Mouse (Mus musculus) liver, embryonic 15.5 days (tissue): ENCODE measurements around the gene Stx18. TPM values are rescaled to one million over a fixed set of nuclear protein-coding genes. Genes with fewer than 3 reads are reported as not detected.

Experiments used
- ATAC-seq: fragments of 200-750 bp; cut with Nextera tagmentation; 2 replicates; pipeline ENCODE4 v1.8.0; 2017; ENCODE audit warnings: moderate number of reproducible peaks, mild to moderate bottlenecking, moderate library complexity; ENCODE audit not compliant: insufficient read depth
- H3K27ac ChIP-seq: fragments of 300-500 bp; sonication (generic); replicated peaks from 2 replicates; pipeline ENCODE4 v1.5.1; 2015; ENCODE audit warnings: mild to moderate bottlenecking, inconsistent platforms
- H3K27me3 ChIP-seq: fragments of 300-500 bp; sonication (generic); 2 replicates; pipeline ENCODE4 v1.6.1; 2015; ENCODE audit warnings: mild to moderate bottlenecking, inconsistent platforms
- H3K36me3 ChIP-seq: fragments of 300-500 bp; sonication (generic); replicated peaks from 2 replicates; pipeline ENCODE4 v1.6.1; 2015; ENCODE audit warnings: moderate library complexity, mild to moderate bottlenecking, inconsistent platforms
- H3K4me1 ChIP-seq: fragments of 300-500 bp; sonication (generic); replicated peaks from 2 replicates; pipeline ENCODE4 v1.6.1; 2015; ENCODE audit warnings: inconsistent platforms
- H3K4me2 ChIP-seq: fragments of 300-500 bp; sonication (generic); 2 replicates; pipeline ENCODE4 v1.6.1; 2015; ENCODE audit warnings: moderate library complexity, mild to moderate bottlenecking, inconsistent platforms
- H3K4me3 ChIP-seq: fragments of 300-500 bp; sonication (generic); replicated peaks from 2 replicates; pipeline ENCODE4 v1.5.1; 2015; ENCODE audit warnings: mild to moderate bottlenecking, inconsistent platforms
- H3K9ac ChIP-seq: fragments of 300-500 bp; sonication (generic); 2 replicates; pipeline ENCODE4 v1.6.1; 2015; ENCODE audit warnings: moderate library complexity, mild to moderate bottlenecking, inconsistent platforms
- H3K9me3 ChIP-seq: fragments of 300-500 bp; sonication (generic); replicated peaks from 2 replicates; pipeline ENCODE4 v1.6.1; 2016; ENCODE audit warnings: inconsistent platforms
- WGBS: fragments of 180-500 bp; shearing (Covaris S2); methylation state at CpG from one replicate; pipeline ENCODE4 v1.1.7; 2015; ENCODE audit warnings: mixed read lengths; ENCODE audit not compliant: insufficient replicate concordance; 5-methylcytosine and 5-hydroxymethylcytosine counted together
- polyA plus RNA-seq: library from polyadenylated mRNA; unstranded; fragments of >200 nt; fragmentation: Nextera tagmentation; extraction: Ambion mirVana; gene quantifications from 2 replicates; pipeline ENCODE4 v1.2.1, GENCODE M21; 2015

Gene Stx18
- polyA plus RNA-seq, 1 experiment from 2014 or later, result 12.5 TPM

DNA sequence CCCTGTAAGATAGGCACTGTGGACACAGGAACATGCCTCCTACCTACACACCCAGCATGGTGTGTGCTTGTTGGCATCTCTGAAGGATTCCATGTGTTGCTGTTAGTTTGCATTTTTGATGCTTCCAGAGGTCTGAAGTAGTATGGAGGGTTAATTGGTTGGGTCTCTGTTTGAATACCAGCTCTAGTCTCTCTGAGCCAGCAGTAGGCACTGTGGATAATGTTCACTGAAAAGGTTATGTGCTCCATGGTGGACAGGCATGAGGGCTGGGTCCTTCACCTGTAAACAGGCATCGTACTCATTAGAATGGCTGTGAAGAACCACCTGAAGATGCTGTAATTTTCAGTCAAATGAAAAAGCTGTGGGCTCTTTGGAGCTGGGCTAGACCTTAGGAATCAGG, 41.9 kb downstream of the Stx18 start:
- Histone ChIP-seq H3K4me2 (no peak overlapping the region), H3K9me3 (no peaks in the 10 kb centered on the region), H3K27ac (no peak overlapping the region), H3K27me3 (no peaks in the 10 kb centered on the region), H3K9ac (no peak overlapping the region), H3K4me1 (no peaks in the 10 kb centered on the region), H3K4me3 (no peak overlapping the region), H3K36me3 (no peaks in the 10 kb centered on the region)
- WGBS, result 67% methylated on average over 1 of the region's 1 CpGs
- no peak for ATAC-seq

- WGBS, result 70% methylated on average over 3 of the region's 3 CpGs
- no peak overlapping the region for H3K4me3 ChIP-seq
- no peak for ATAC-seq
These were observed 44.0 kb downstream of the Stx18 start for GRCm38 (mm10) chr5:38082589-38082988.

GRCm38 (mm10) chr5:38083362-38083761, 44.8 kb downstream of the Stx18 start:
- H3K9me3 ChIP-seq, result no peaks in the 10 kb centered on the region
- H3K36me3 ChIP-seq, result no peaks in the 10 kb centered on the region
- 69% methylated on average over 5 of the region's 5 CpGs for WGBS
- no peak overlapping the region for H3K4me2 ChIP-seq
- no peak overlapping the region for H3K4me3 ChIP-seq
- no peaks in the 10 kb centered on the region for H3K4me1 ChIP-seq
- no peaks in the 10 kb centered on the region for H3K27me3 ChIP-seq
- ATAC-seq, result no peak
- H3K9ac ChIP-seq, result no peak overlapping the region
- no peak overlapping the region for H3K27ac ChIP-seq

More at GRCm38 (mm10) chr5:38082589-38082988, 44.0 kb downstream of the Stx18 start:
- Histone ChIP-seq H3K36me3 (no peaks in the 10 kb centered on the region), H3K27ac (no peak overlapping the region), H3K4me2 (no peak overlapping the region), H3K9me3 (no peaks in the 10 kb centered on the region), H3K4me1 (no peaks in the 10 kb centered on the region), H3K9ac (no peak overlapping the region), H3K27me3 (no peaks in the 10 kb centered on the region)

DNA sequence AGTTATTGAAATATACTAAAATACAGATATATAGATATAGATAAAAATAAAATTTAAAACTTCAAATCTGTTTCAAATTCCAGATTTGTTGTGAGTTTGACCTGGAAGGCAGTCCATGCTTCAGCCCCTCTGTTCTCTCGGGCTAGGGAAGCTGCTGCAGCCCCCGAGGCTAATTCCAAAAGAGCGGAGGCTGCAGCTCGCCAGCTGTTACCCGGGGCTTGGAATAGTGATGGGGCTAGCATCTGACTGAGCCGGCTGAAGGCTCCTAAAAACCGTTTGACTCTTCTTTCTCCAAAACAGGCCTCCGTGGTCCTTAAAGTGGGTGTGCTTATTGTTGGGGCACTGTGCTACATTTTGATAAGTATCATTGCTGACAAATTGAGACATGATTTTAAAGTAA, 46.1 kb downstream of the Stx18 start:
- Histone ChIP-seq H3K4me2 (no peak overlapping the region), H3K27ac (no peak overlapping the region), H3K4me1 (no peaks in the 10 kb centered on the region), H3K9ac (no peak overlapping the region), H3K4me3 (no peak overlapping the region), H3K36me3 (no peaks in the 10 kb centered on the region), H3K27me3 (no peaks in the 10 kb centered on the region), H3K9me3 (no peaks in the 10 kb centered on the region)
- WGBS, result 55% methylated on average over 8 of the region's 8 CpGs
- ATAC-seq, result no peak

DNA sequence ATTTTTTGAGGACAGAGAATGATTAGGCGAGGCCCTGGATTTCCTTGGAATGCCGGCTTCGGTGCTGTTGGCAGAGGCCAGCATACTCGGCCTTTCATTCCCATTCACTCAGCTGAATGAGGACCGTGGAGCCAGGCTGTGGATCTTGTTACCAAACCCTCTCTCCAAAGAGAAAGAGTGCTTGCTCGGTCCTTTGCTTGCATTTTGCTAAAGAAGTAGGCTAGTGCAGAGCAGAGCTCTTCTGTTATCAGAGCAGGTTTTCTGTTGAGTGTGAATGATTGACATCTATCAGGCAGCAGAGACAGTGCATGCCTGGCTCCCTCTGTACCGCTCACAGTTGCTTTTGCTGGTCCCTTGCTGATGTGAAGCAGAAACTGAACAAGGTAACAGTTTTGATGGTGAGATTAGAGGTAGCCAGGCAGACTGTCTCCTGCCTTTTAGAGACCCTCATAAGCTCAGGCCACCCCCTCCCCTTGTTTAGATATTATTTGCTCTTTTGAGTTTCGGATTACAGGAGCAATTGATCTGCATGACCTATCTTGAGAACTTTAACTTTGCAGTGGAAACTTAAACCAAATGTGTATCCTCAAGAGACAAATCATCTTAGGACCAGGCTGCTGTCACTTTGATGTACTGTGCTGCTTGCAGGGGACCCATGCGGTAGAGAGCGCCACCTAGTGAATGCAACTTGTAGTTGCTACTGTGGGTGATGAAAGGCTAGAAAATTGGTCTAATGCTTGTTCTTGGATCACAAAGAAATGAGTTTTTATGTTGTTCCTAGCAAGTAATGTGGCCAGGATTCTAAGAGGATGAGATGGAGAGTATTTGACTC, 47.2 kb downstream of the Stx18 start:
- H3K4me1 ChIP-seq, result no peaks in the 10 kb centered on the region
- no peaks in the 10 kb centered on the region for H3K27me3 ChIP-seq
- ATAC-seq, result no peak
- H3K36me3 ChIP-seq, result no peaks in the 10 kb centered on the region
- H3K9ac ChIP-seq, result no peak overlapping the region
- WGBS, result 42% methylated on average over 10 of the region's 10 CpGs
- H3K4me2 ChIP-seq, result no peak overlapping the region
- H3K4me3 ChIP-seq, result no peak overlapping the region
- H3K27ac ChIP-seq, result no peak overlapping the region
- H3K9me3 ChIP-seq, result no peaks in the 10 kb centered on the region

DNA sequence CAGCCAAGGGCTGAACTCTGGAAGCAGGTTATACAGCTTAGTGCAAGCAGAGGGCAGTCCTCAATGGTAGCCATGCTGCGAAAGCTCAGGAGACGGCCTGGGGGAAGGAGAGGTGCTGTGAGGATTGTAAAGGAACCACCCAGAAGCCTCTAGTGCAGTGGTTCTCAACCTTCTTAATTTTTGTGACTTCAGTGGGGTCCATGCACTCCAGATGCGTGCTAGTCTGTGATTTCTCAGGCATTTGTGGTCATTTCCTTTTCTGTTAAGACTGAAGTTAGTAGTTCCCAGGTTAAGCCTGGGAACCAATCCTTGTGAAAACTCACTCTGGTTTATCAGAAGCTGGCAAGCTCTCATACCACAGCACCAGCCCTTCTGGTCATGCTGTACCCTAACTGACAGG, 51.6 kb downstream of the Stx18 start:
- whole genome bisulfite sequencing, result 73% methylated on average over 3 of the region's 3 CpGs

GRCm38 (mm10) chr5:38090581-38090980, 52.0 kb downstream of the Stx18 start:
- Histone ChIP-seq H3K4me3 (no peak overlapping the region), H3K4me1 (no peaks in the 10 kb centered on the region), H3K36me3 (no peaks in the 10 kb centered on the region), H3K4me2 (no peak overlapping the region), H3K27ac (no peak overlapping the region), H3K9me3 (no peaks in the 10 kb centered on the region), H3K9ac (no peak overlapping the region), H3K27me3 (no peaks in the 10 kb centered on the region)
- ATAC-seq, result no peak
- WGBS, result 76% methylated on average over 3 of the region's 3 CpGs

More for the DNA sequence above, 51.6 kb downstream of the Stx18 start:
- Histone ChIP-seq H3K27me3 (no peaks in the 10 kb centered on the region), H3K4me3 (no peak overlapping the region), H3K4me2 (no peak overlapping the region), H3K4me1 (no peaks in the 10 kb centered on the region), H3K36me3 (no peaks in the 10 kb centered on the region), H3K9ac (no peak overlapping the region), H3K9me3 (no peaks in the 10 kb centered on the region), H3K27ac (no peak overlapping the region)
- no peak for ATAC-seq

DNA sequence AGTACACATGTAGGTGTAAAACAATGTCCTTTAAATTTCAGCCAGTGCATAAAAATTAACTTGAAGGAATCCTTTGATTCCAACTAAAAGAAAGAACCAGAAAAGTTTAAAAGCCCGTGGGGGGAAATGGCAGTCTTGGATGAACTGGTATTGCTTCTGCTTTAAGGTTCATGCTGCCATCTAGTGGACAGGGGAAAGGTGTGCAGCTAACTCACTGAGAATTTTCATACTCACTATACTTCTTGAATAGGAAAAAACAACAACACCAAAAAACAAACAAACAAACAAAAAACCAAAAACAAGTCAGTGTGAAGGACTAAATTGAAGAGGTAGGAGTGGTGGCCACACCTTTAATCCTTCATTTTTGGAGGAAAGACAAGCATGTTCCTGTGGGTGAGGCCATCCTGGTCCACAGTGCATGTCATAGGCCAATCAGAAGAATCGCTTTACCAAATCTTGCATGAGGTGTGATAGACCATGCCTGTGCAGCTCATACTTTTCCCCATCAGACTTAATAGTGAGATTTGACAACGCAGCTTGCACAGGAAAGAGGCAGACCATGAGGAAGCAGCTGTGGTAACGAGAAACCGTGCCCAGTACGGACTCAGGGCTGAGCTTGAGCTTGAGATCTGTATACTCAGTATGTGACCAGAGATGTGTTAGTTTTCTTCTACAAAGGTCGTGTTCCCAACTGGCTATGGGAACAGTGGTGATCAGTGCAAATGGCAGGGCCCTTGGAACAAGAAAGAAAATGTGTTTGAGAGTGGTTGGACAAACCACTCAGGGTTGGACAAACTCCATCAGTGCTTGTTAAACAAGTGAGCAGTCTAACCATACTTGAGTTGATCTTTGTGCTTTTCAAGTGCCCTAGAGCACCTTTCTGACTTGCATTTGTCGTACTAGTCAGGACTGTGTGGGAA, 52.8 kb downstream of the Stx18 start:
- no peaks in the 10 kb centered on the region for H3K36me3 ChIP-seq
- H3K4me2 ChIP-seq, result no peak overlapping the region
- no peak for ATAC-seq
- no peaks in the 10 kb centered on the region for H3K9me3 ChIP-seq
- no peak overlapping the region for H3K4me3 ChIP-seq
- 46% methylated on average over 8 of the region's 8 CpGs for WGBS
- no peak overlapping the region for H3K27ac ChIP-seq
- H3K4me1 ChIP-seq, result no peaks in the 10 kb centered on the region
- H3K9ac ChIP-seq, result no peak overlapping the region
- H3K27me3 ChIP-seq, result no peaks in the 10 kb centered on the region

DNA sequence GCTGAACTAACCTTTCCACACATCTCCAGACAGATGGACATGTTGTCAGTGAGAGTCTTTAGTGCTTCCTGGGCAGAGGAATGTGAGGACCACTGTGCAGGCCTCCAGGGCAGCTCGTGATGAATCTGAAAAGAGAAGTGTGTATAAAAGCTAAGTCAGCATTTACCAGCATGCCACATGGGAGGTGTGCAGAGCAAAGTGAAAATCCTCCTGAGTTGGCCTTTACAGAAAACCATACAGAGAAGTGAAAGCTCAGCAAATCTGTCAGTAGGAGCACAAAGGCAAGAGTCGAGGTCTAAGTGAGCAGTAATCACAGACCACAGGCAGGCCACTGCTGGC, 53.4 kb downstream of the Stx18 start:
- no peak overlapping the region for H3K27ac ChIP-seq
- H3K9ac ChIP-seq, result no peak overlapping the region
- no peak for ATAC-seq
- H3K36me3 ChIP-seq, result no peaks in the 10 kb centered on the region
- 36% methylated on average over 2 of the region's 2 CpGs for WGBS
- H3K4me1 ChIP-seq, result no peaks in the 10 kb centered on the region
- H3K27me3 ChIP-seq, result no peaks in the 10 kb centered on the region
- no peak overlapping the region for H3K4me3 ChIP-seq
- no peaks in the 10 kb centered on the region for H3K9me3 ChIP-seq
- no peak overlapping the region for H3K4me2 ChIP-seq

GRCm38 (mm10) chr5:38094331-38094730, 55.8 kb downstream of the Stx18 start:
- Histone ChIP-seq H3K9ac (no peak overlapping the region), H3K4me3 (no peak overlapping the region), H3K4me1 (no peaks in the 10 kb centered on the region), H3K4me2 (no peak overlapping the region), H3K36me3 (no peaks in the 10 kb centered on the region), H3K27ac (no peak overlapping the region), H3K9me3 (no peaks in the 10 kb centered on the region), H3K27me3 (no peaks in the 10 kb centered on the region)
- 70% methylated on average over 2 of the region's 2 CpGs for WGBS
- ATAC-seq, result no peak

GRCm38 (mm10) chr5:38097501-38098093, 59.1 kb downstream of the Stx18 start:
- H3K4me3 ChIP-seq, result no peak overlapping the region
- ATAC-seq, result no peak
- no peak overlapping the region for H3K27ac ChIP-seq
- H3K9ac ChIP-seq, result no peak overlapping the region
- H3K9me3 ChIP-seq, result no peaks in the 10 kb centered on the region
- H3K36me3 ChIP-seq, result no peaks in the 10 kb centered on the region
- H3K4me2 ChIP-seq, result no peak overlapping the region
- no peaks in the 10 kb centered on the region for H3K4me1 ChIP-seq
- no peaks in the 10 kb centered on the region for H3K27me3 ChIP-seq
- WGBS, result 66% methylated on average over 4 of the region's 4 CpGs
